Mouse (Mus musculus) left cerebral cortex, adult 18-20 months (tissue): ENCODE data around the gene Dhrs1. TPM values are rescaled to one million over a fixed set of nuclear protein-coding genes. Genes with fewer than 3 reads are reported as not detected.

Experiments used
- total RNA-seq, 2 experiments: library from RNA; stranded (reverse); gene quantifications; 2 replicates each; pipeline ENCODE4 v1.2.3; 2021

Gene Dhrs1
- total RNA-seq, 2 experiments from 2014 or later, result 86.9 to 88.7 TPM

Other genes starting within 250 kb of the Dhrs1 start
- 100 to 1,000 TPM; 218 to 223 TPM for gene Cpne6, start 235.2 kb downstream of the Dhrs1 start, total RNA-seq
- gene Nrl, start 220.7 kb downstream of the Dhrs1 start, total RNA-seq, result 1 to 10 TPM in 1 of 2 experiments, under 1 TPM in 1; 0.82 to 1.4 TPM
- gene Pck2, start 205.4 kb downstream of the Dhrs1 start, total RNA-seq, result 10 to 100 TPM; 27.6 to 37.2 TPM
- gene Dcaf11, start 185.7 kb downstream of the Dhrs1 start, total RNA-seq, result 10 to 100 TPM; 83.6 to 86.8 TPM
- not detected for gene A730061H03Rik, start 185.3 kb downstream of the Dhrs1 start, total RNA-seq
- gene Fitm1, start 170.1 kb downstream of the Dhrs1 start, total RNA-seq, result not detected
- 10 to 100 TPM; 47.2 to 58.6 TPM for gene Psme1, start 167.6 kb downstream of the Dhrs1 start, total RNA-seq
- 10 to 100 TPM; 44.7 to 58.2 TPM for gene Emc9, start 160.4 kb downstream of the Dhrs1 start, total RNA-seq
- 10 to 100 TPM; 59.6 to 65.7 TPM for gene Psme2, start 154.6 kb downstream of the Dhrs1 start, total RNA-seq
- gene Rnf31, start 154.0 kb downstream of the Dhrs1 start, total RNA-seq, result 10 to 100 TPM; 42.0 to 46.2 TPM
- gene Irf9, start 142.1 kb downstream of the Dhrs1 start, total RNA-seq, result 10 to 100 TPM; 11.7 to 11.8 TPM
- gene Rec8, start 127.7 kb downstream of the Dhrs1 start, total RNA-seq, result 1 to 10 TPM; 1.7 to 2.7 TPM
- 100 to 1,000 TPM; 106 to 116 TPM for gene Ipo4, start 109.7 kb downstream of the Dhrs1 start, total RNA-seq
- gene Gm49378, start 107.8 kb downstream of the Dhrs1 start, total RNA-seq, result 1 to 10 TPM; 3.6 to 4.3 TPM
- 10 to 100 TPM; 37.0 to 39.8 TPM for gene Tm9sf1, start 101.9 kb downstream of the Dhrs1 start, total RNA-seq
- gene Tssk4, start 95.5 kb downstream of the Dhrs1 start, total RNA-seq, result 1 to 10 TPM in 1 of 2 experiments, under 1 TPM in 1; 0.94 to 1.1 TPM
- 10 to 100 TPM; 40.1 to 42.2 TPM for gene Mdp1, start 85.2 kb downstream of the Dhrs1 start, total RNA-seq
- 10 to 100 TPM; 20.1 to 22.8 TPM for gene Gmpr2, start 73.7 kb downstream of the Dhrs1 start, total RNA-seq
- gene Nedd8, start 73.6 kb downstream of the Dhrs1 start, total RNA-seq, result 100 to 1,000 TPM; 318 to 349 TPM
- gene Tinf2, start 63.9 kb downstream of the Dhrs1 start, total RNA-seq, result 10 to 100 TPM; 14.8 to 19.7 TPM
- not detected for gene Tgm1, start 31.8 kb downstream of the Dhrs1 start, total RNA-seq
- gene Rabggta, start 23.4 kb downstream of the Dhrs1 start, total RNA-seq, result 10 to 100 TPM; 47.1 to 51.2 TPM
- gene Nop9, start within 50 bp of the Dhrs1 start, total RNA-seq, result 10 to 100 TPM; 10.7 to 11.6 TPM
- 1 to 10 TPM; 2.3 to 2.4 TPM for gene Cideb, start 12.8 kb upstream of the Dhrs1 start, total RNA-seq
- under 1 TPM; 0.26 to 0.52 TPM for gene Ltb4r2, start 15.7 kb upstream of the Dhrs1 start, total RNA-seq
- gene Ltb4r1, start 20.3 kb upstream of the Dhrs1 start, total RNA-seq, result under 1 TPM in 1 of 2 experiments, not detected in 1; 0.33 TPM
- 1 to 10 TPM; 4.9 to 8.6 TPM for gene Adcy4, start 38.4 kb upstream of the Dhrs1 start, total RNA-seq
- gene Ripk3, start 43.2 kb upstream of the Dhrs1 start, total RNA-seq, result 1 to 10 TPM in 1 of 2 experiments, under 1 TPM in 1; 0.44 to 1.7 TPM
- gene Nfatc4, start 77.5 kb upstream of the Dhrs1 start, total RNA-seq, result 1 to 10 TPM; 3.0 to 3.3 TPM
- 1 to 10 TPM; 6.2 to 9.0 TPM for gene Nynrin, start 108.3 kb upstream of the Dhrs1 start, total RNA-seq
- under 1 TPM; 0.16 to 0.23 TPM for gene Cbln3, start 138.7 kb upstream of the Dhrs1 start, total RNA-seq
- gene Khnyn, start 139.3 kb upstream of the Dhrs1 start, total RNA-seq, result 10 to 100 TPM; 12.3 to 13.0 TPM
- gene Sdr39u1, start 154.6 kb upstream of the Dhrs1 start, total RNA-seq, result 100 to 1,000 TPM in 1 of 2 experiments, 10 to 100 TPM in 1; 96.5 to 104 TPM
- not detected for gene Cma1, start 199.0 kb upstream of the Dhrs1 start, total RNA-seq
- gene Cma2, start 205.3 kb upstream of the Dhrs1 start, total RNA-seq, result not detected